Mouse (Mus musculus): Measurements from ENCODE around the gene Gm20661. TPM values are rescaled to one million over a fixed set of nuclear protein-coding genes. Genes with fewer than 3 reads are reported as not detected.
A peak's percentile ranks its signal among the peaks of the same experiment; 100 is the strongest.

The Gm20661 gene
- polyA plus RNA-seq, 1 experiment from 2014 or later: 4.0 TPM

DNA sequence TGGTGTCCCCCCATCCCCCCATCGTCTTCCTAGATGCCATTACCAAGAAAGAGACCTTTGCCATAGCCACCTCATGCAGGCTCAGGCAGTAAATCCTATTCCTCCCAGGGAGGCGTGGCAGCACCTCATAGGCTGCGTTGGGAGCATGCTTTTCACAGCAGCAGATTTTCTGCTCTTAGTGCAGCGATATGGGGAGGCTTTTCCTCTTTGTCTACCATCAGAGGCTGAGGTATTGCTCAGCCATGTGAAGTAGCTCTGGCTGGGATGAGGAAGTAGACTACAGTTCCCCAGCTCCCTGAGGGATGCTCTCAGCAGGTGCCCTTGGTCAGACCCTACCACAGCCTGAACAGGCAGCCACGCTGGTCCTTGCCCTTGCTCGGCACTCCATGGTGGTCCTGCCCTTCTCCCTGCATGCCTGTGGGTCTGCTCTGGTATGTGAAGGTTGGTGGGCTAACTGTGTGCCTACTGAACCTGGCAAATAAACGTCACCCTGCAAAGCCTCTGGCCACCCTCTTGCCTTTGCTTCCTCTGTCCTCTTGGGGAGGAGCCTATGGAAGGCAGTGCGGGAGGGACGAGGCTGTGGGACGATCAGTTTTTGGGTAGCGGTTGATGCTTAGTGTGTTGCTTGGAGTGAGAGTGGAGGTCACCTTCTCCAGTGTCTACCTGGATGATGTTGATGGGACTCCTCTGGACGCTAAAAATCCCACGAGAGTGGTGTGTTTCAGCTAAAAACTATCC lies 33.5 kb upstream of the Gm20661 start:
- H3K9ac ChIP-seq (replicated peaks; ENCODE audit: low read length): no peak overlapping the region
- no peaks in the 10 kb centered on the region for H3K9me3 ChIP-seq (replicated peaks; ENCODE audit: control insufficient read depth, low read length)
- no peak overlapping the region for H3K4me3 ChIP-seq (ENCODE audit: low read depth, low read length)
- ATAC-seq (replicated peaks; ENCODE audit: insufficient number of reproducible peaks, low FRiP score, low TSS enrichment, low read depth) (no peak), DNase-seq (ENCODE audit: low spot score) (no peak)
- no peaks in the 10 kb centered on the region for H3K27me3 ChIP-seq (ENCODE audit: control insufficient read depth, insufficient read depth, low read length)
- H3K36me3 ChIP-seq (replicated peaks; ENCODE audit: control insufficient read depth, insufficient read depth, low read depth, low read length): no peaks in the 10 kb centered on the region
- H3K4me2 ChIP-seq (ENCODE audit: low read depth, low read length): no peak overlapping the region
- H3K4me1 ChIP-seq (ENCODE audit: control insufficient read depth, insufficient read depth, low read length): no peaks in the 10 kb centered on the region; the same call in 1 of the 2 replicates
- no peak overlapping the region for H3K27ac ChIP-seq (replicated peaks; ENCODE audit: low read depth, low read length)
- WGBS: 73% methylated on average over 13 of the region's 13 CpGs

DNA sequence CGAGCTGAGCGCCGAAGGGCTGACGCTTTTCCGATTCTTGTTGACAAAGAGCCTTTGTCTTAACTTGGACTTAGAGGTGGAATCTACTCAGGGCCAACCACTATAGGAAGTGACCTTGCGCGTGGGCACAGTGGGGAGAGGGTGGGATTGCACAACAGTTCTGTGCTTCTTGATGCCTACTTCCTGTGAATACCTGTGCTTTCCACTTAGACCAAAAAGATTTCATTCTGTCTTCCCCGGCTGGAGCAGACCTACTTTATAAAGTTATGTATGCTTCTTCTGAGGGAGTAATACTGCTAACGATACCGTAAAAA lies 33.0 kb upstream of the Gm20661 start, which contains the start of gene Traip:
TSS of gene Traip (plus strand) at position 215 of the 314 bp plus-strand sequence.
- Histone ChIP-seq H3K4me2 (ENCODE audit: low read depth, low read length) (peak within 1 kb of the TSS; percentile 82), H3K36me3 (replicated peaks; ENCODE audit: control insufficient read depth, insufficient read depth, low read depth, low read length) (no peaks in the 10 kb centered on the region), H3K4me3 (ENCODE audit: low read depth, low read length) (peak within 1 kb of the TSS; percentile 81), H3K9ac (replicated peaks; ENCODE audit: low read length) (peak within 1 kb of the TSS; percentile 67), H3K27ac (replicated peaks; ENCODE audit: low read depth, low read length) (no peak within 1 kb of the TSS), H3K27me3 (ENCODE audit: control insufficient read depth, insufficient read depth, low read length) (no peaks in the 10 kb centered on the region), H3K9me3 (replicated peaks; ENCODE audit: control insufficient read depth, low read length) (no peaks in the 10 kb centered on the region), H3K4me1 (ENCODE audit: control insufficient read depth, insufficient read depth, low read length) (no peaks in the 10 kb centered on the region; the same call in 1 of the 2 replicates)
- WGBS: 81% methylated on average over 10 of the region's 10 CpGs
- ATAC-seq (replicated peaks; ENCODE audit: insufficient number of reproducible peaks, low FRiP score, low TSS enrichment, low read depth): no peak
- no peak for DNase-seq (ENCODE audit: low spot score)

DNA sequence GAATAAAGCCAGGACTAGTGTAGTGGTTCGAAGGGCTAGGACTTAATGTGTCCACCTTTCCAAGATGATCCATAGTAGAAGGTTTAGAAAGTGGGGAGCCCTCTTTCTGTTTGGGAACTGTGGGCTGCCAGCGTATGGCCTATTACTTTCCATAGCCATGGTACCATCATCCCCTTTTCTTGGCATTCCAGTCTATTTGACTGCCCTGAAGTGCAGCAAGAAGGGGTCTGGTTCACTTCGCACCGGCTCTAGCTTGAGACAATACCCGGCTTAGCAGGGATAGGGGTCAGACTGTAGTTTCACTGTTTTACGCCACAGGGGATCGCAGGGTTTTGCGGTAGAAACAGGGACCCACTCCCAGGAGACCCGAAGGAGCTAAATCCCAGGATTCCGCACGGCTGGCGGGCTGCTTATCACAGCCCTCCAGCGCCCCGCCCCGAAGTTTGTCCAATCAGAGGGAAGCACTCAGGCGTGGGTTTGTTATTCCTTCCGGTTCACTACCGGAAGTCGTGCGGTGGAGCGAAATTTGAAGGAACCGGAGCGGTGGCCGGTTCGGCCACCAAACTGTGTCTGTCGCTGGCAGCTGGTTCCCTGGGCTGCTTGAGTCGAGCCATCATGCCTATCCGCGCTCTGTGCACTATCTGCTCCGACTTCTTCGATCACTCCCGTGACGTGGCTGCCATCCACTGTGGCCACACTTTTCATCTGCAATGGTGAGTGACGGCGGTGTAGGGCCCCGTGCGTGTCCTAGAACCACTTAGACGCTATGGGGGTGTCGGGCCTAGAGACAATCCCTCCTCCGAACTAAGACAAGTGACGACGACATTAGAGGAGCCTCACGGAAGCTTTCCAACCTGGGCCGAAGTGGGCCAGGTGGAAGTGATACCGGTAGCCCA lies 32.1 kb upstream of the Gm20661 start:
- Histone ChIP-seq H3K9me3 (replicated peaks; ENCODE audit: control insufficient read depth, low read length) (no peaks in the 10 kb centered on the region), H3K27me3 (ENCODE audit: control insufficient read depth, insufficient read depth, low read length) (no peaks in the 10 kb centered on the region), H3K27ac (replicated peaks; ENCODE audit: low read depth, low read length) (no peak overlapping the region), H3K36me3 (replicated peaks; ENCODE audit: control insufficient read depth, insufficient read depth, low read depth, low read length) (no peaks in the 10 kb centered on the region), H3K9ac (replicated peaks; ENCODE audit: low read length) (peak overlapping the region; percentile 67), H3K4me1 (ENCODE audit: control insufficient read depth, insufficient read depth, low read length) (no peaks in the 10 kb centered on the region; the same call in 1 of the 2 replicates), H3K4me2 (ENCODE audit: low read depth, low read length) (peak overlapping the region; percentile 82), H3K4me3 (ENCODE audit: low read depth, low read length) (peak overlapping the region; percentile 81)
- peak; percentile 87 for ATAC-seq (replicated peaks; ENCODE audit: insufficient number of reproducible peaks, low FRiP score, low TSS enrichment, low read depth)
- peak; percentile 95 for DNase-seq (ENCODE audit: low spot score)
- WGBS: 13% methylated on average over 45 of the region's 45 CpGs

DNA sequence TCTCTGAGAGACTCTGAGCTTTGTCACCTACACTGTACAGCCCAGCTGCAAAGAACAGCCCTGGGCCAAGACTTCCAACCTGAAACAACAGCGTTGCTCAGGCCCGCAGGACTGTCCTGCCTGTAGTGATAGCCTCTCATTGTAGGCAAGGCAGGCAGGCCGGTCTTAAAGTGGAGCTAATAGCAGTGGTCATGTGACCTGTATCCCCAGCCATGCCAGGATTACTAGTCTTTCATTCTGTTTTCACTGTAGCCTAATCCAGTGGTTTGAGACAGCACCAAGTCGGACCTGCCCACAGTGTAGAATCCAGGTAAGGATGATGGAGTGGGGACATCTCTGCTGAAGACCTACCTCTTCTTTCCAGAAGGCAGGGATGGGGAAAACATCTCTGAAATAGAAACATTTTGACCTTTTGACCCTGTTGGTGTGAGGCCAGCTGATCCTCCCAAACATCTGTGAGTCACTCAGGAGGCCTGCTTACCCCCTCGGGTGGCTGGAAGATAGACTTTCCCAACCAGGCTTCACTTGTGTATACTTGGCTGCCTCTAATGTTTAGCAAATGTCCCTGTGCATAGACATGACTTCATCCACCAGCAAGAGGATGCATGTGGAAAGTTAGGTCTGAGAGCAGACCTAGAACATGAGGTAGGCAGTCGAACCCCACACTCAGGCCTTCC lies 27.1 kb upstream of the Gm20661 start:
- DNase-seq (ENCODE audit: low spot score) (no peak), ATAC-seq (replicated peaks; ENCODE audit: insufficient number of reproducible peaks, low FRiP score, low TSS enrichment, low read depth) (no peak)
- Histone ChIP-seq H3K4me1 (ENCODE audit: control insufficient read depth, insufficient read depth, low read length) (no peaks in the 10 kb centered on the region; the same call in 1 of the 2 replicates), H3K9ac (replicated peaks; ENCODE audit: low read length) (no peak overlapping the region), H3K27me3 (ENCODE audit: control insufficient read depth, insufficient read depth, low read length) (no peaks in the 10 kb centered on the region), H3K4me2 (ENCODE audit: low read depth, low read length) (no peak overlapping the region), H3K36me3 (replicated peaks; ENCODE audit: control insufficient read depth, insufficient read depth, low read depth, low read length) (peaks cover 2% of the 10 kb centered on the region), H3K27ac (replicated peaks; ENCODE audit: low read depth, low read length) (no peak overlapping the region), H3K9me3 (replicated peaks; ENCODE audit: control insufficient read depth, low read length) (no peaks in the 10 kb centered on the region), H3K4me3 (ENCODE audit: low read depth, low read length) (no peak overlapping the region)
- WGBS: 83% methylated on average over 6 of the region's 6 CpGs

DNA sequence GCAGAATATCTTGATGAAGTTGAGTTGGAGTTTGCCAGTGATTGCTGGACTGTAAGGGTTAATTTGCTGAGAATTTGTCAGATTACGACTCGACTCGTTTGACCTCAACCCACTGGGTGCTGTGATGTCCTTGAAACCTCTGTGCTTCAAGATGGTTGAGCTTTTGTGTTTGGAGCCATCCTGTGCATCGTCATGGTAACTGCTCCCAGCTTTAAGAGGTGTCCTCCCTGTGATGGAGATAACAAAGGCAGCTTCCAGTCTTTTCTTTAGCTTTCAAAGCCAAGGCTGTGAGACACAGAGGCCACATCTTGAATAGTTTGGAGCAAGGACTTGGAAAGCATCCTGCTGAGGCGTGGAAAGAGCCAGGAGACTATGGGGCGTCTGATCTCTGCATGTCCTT lies 25.7 kb upstream of the Gm20661 start:
- Histone ChIP-seq H3K9ac (replicated peaks; ENCODE audit: low read length) (no peak overlapping the region), H3K4me2 (ENCODE audit: low read depth, low read length) (no peak overlapping the region), H3K4me3 (ENCODE audit: low read depth, low read length) (no peak overlapping the region), H3K27ac (replicated peaks; ENCODE audit: low read depth, low read length) (no peak overlapping the region), H3K4me1 (ENCODE audit: control insufficient read depth, insufficient read depth, low read length) (no peaks in the 10 kb centered on the region), H3K36me3 (replicated peaks; ENCODE audit: control insufficient read depth, insufficient read depth, low read depth, low read length) (peaks cover 2% of the 10 kb centered on the region), H3K9me3 (replicated peaks; ENCODE audit: control insufficient read depth, low read length) (no peaks in the 10 kb centered on the region), H3K27me3 (ENCODE audit: control insufficient read depth, insufficient read depth, low read length) (no peaks in the 10 kb centered on the region)
- no peak for DNase-seq (ENCODE audit: low spot score)
- WGBS: 61% methylated on average over 6 of the region's 6 CpGs
- ATAC-seq (replicated peaks; ENCODE audit: insufficient number of reproducible peaks, low FRiP score, low TSS enrichment, low read depth): no peak

DNA sequence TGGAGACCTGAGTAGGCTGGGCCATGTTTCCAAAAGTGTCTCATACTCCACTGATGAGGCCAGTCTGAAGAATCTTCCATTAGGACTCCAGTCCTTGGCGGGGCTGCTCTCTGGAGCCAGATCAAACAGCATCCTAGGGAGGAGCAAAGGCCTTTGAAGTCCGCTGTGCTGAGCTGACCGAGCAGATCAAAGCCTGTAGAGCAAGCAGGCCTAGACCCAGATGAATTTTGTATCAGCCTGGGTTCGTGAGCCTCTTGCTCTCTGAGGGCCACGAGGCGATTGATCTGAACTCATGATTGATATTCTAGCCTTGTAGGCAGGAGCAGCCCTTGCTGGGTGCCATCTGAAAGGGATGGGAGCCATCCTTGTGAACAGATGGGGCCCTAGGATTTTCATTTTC lies 23.0 kb upstream of the Gm20661 start:
- no peaks in the 10 kb centered on the region for H3K9me3 ChIP-seq (replicated peaks; ENCODE audit: control insufficient read depth, low read length)
- WGBS: 76% methylated on average over 6 of the region's 6 CpGs

DNA sequence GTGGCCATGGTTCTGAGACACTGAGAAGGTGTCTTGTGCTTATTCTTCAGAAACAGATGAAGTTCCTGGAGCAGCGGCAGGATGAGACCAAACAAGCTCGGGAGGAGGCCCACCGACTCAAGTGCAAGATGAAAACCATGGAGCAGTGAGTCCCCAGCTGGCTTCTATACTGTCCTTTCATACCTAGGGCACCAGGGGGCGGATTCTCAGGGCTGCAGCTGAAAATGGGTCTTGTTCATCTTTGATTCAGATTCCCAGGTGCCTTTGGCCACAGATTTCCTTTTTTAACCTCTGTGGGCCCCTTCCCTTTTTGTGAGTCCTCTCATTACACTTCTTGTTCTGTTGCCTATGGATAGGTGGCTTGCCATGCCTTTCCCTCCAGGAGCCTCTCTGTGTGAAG lies 21.9 kb upstream of the Gm20661 start:
- 83% methylated on average over 4 of the region's 4 CpGs for WGBS
- DNase-seq (ENCODE audit: low spot score): peak; percentile 39
- Histone ChIP-seq H3K4me2 (ENCODE audit: low read depth, low read length) (no peak overlapping the region), H3K27me3 (ENCODE audit: control insufficient read depth, insufficient read depth, low read length) (no peaks in the 10 kb centered on the region), H3K9me3 (replicated peaks; ENCODE audit: control insufficient read depth, low read length) (no peaks in the 10 kb centered on the region), H3K4me1 (ENCODE audit: control insufficient read depth, insufficient read depth, low read length) (no peaks in the 10 kb centered on the region), H3K9ac (replicated peaks; ENCODE audit: low read length) (no peak overlapping the region), H3K4me3 (ENCODE audit: low read depth, low read length) (no peak overlapping the region), H3K36me3 (replicated peaks; ENCODE audit: control insufficient read depth, insufficient read depth, low read depth, low read length) (peaks cover 2% of the 10 kb centered on the region), H3K27ac (replicated peaks; ENCODE audit: low read depth, low read length) (no peak overlapping the region)
- ATAC-seq (replicated peaks; ENCODE audit: insufficient number of reproducible peaks, low FRiP score, low TSS enrichment, low read depth): no peak

More for the DNA sequence above, 23.0 kb upstream of the Gm20661 start:
- Histone ChIP-seq H3K36me3 (replicated peaks; ENCODE audit: control insufficient read depth, insufficient read depth, low read depth, low read length) (peaks cover 2% of the 10 kb centered on the region), H3K9ac (replicated peaks; ENCODE audit: low read length) (no peak overlapping the region), H3K27ac (replicated peaks; ENCODE audit: low read depth, low read length) (no peak overlapping the region), H3K4me1 (ENCODE audit: control insufficient read depth, insufficient read depth, low read length) (no peaks in the 10 kb centered on the region), H3K4me3 (ENCODE audit: low read depth, low read length) (no peak overlapping the region), H3K27me3 (ENCODE audit: control insufficient read depth, insufficient read depth, low read length) (no peaks in the 10 kb centered on the region), H3K4me2 (ENCODE audit: low read depth, low read length) (no peak overlapping the region)
- ATAC-seq (replicated peaks; ENCODE audit: insufficient number of reproducible peaks, low FRiP score, low TSS enrichment, low read depth) (no peak), DNase-seq (ENCODE audit: low spot score) (no peak)

All from embryonic facial prominence, embryonic 11.5 days (tissue).